Mouse (Mus musculus) monocyte, adult 2 months (primary cell): ENCODE data around the gene Ttc32.

Experiments used
- DNase-seq, 2 experiments: peaks; one replicate each; pipeline ENCODE4 v3.0.0; 2022; ENCODE audit warnings: low spot score in 2 of 2, low read depth in 1 of 2

Ttc32 gene

GRCm38 (mm10) chr12:9044666-9045065 is 14.9 kb downstream of the Ttc32 start:
- no peak for DNase-seq

GRCm38 (mm10) chr12:9046674-9047073 is 16.9 kb downstream of the Ttc32 start:
- no peak for DNase-seq

GRCm38 (mm10) chr12:9048090-9048489 is 18.3 kb downstream of the Ttc32 start:
- no peak for DNase-seq

- DNase-seq, result no peak
Observed at GRCm38 (mm10) chr12:9050824-9051223, 21.0 kb downstream of the Ttc32 start.

- DNase-seq, result peak; percentile 17 to 44
Observed at GRCm38 (mm10) chr12:9052075-9052829, 22.5 kb downstream of the Ttc32 start.

GRCm38 (mm10) chr12:9053345-9053744 is 23.5 kb downstream of the Ttc32 start:
- DNase-seq, result no peak

- DNase-seq, result no peak
Observed at GRCm38 (mm10) chr12:9054012-9054411, 24.2 kb downstream of the Ttc32 start.

GRCm38 (mm10) chr12:9055269-9055668 is 25.5 kb downstream of the Ttc32 start:
- DNase-seq, result no peak

- no peak for DNase-seq
Observed at GRCm38 (mm10) chr12:9059502-9059901, 29.7 kb downstream of the Ttc32 start.

- DNase-seq, result no peak
Observed at GRCm38 (mm10) chr12:9059965-9060364, 30.2 kb downstream of the Ttc32 start.

GRCm38 (mm10) chr12:9063611-9064010 is 33.8 kb downstream of the Ttc32 start:
- no peak for DNase-seq

GRCm38 (mm10) chr12:9071058-9071457 is 41.3 kb downstream of the Ttc32 start:
- no peak for DNase-seq

GRCm38 (mm10) chr12:9071493-9071892 is 41.7 kb downstream of the Ttc32 start:
- no peak for DNase-seq

GRCm38 (mm10) chr12:9077554-9078125 is 47.8 kb downstream of the Ttc32 start:
- DNase-seq, result no peak

- no peak for DNase-seq
Observed at GRCm38 (mm10) chr12:9090226-9090625, 60.4 kb downstream of the Ttc32 start.
